In the genomic region with DNA sequence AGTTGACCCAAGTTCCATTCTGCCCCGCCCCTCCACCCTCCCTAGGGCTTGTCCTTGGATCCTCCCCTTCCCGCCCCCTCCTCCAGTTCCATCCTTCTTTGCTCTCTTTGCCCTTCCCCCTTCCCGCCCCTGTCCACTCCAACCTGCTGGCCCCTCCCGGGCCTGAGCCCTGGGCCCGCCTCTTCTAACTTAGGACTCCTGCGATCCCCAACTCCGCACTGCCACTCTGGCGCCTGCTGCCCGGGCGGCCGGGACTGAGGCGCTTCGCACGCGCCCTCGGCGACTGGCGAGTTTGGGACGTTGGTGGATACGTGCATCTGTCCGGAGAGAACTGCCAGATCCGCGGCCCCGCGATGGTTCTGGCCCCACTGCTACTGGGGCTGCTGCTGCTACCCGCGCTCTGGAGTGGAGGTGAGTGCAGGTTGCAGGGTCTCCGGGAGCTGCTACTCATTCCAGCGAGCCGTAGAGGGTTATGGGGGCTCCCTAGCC, we compare ENCODE assay signal across 8 mouse cellular contexts. TPM values are rescaled to one million over a fixed set of nuclear protein-coding genes. Genes with fewer than 3 reads are reported as not detected.
DNase-seq lines count a peak whose midpoint lies in the region; ATAC-seq and TF ChIP-seq lines count a peak whose summit lies in the region.

Gene Mertk, plus strand, starts transcription at position 264 of the 489 bp plus-strand sequence.

- no peaks in the 10 kb centered on the region for H3K36me3 ChIP-seq in hindbrain, embryonic 15.5 days
- H3K36me3 ChIP-seq in lung, postnatal 0 days (ENCODE audit: insufficient read depth, low read length): no peaks in the 10 kb centered on the region

- H3K27me3 ChIP-seq in hindbrain, embryonic 15.5 days: peaks cover 19% of the 10 kb centered on the region
- H3K27me3 ChIP-seq in lung, postnatal 0 days (replicated peaks; ENCODE audit: insufficient read depth, low read length): no peaks in the 10 kb centered on the region

- peaks cover 19% of the 10 kb centered on the region for H3K4me1 ChIP-seq in hindbrain, embryonic 15.5 days (replicated peaks)
- no peaks in the 10 kb centered on the region for H3K4me1 ChIP-seq in lung, postnatal 0 days (ENCODE audit: insufficient read depth, low read depth, low read length)

- peak within 1 kb of the TSS; percentile 71 for H3K4me2 ChIP-seq in hindbrain, embryonic 15.5 days
- H3K4me2 ChIP-seq in lung, postnatal 0 days (replicated peaks; ENCODE audit: low read depth, low read length): peak within 1 kb of the TSS; percentile 66

- peak within 1 kb of the TSS; percentile 70; the same call in 1 of the 2 replicates for H3K27ac ChIP-seq in hindbrain, embryonic 15.5 days (replicated peaks)
- H3K27ac ChIP-seq in lung, postnatal 0 days (ENCODE audit: low read length): peak within 1 kb of the TSS; percentile 88

- peak within 1 kb of the TSS; percentile 47 for H3K9ac ChIP-seq in hindbrain, embryonic 15.5 days
- H3K9ac ChIP-seq in lung, postnatal 0 days (replicated peaks; ENCODE audit: low read depth): peak within 1 kb of the TSS; percentile 82

- peak within 1 kb of the TSS; percentile 42 for H3K4me3 ChIP-seq in hindbrain, embryonic 15.5 days
- H3K4me3 ChIP-seq in lung, postnatal 0 days (ENCODE audit: low read depth, low read length): peak within 1 kb of the TSS; percentile 75

- peak; percentile 59 to 78 for DNase-seq in adrenal gland, adult 18-20 months (ENCODE audit: low spot score in 2 of 2)
- DNase-seq in cerebellum, postnatal 36 days: peak; percentile 37 to 39
- DNase-seq in gastrocnemius, adult 18-20 months (ENCODE audit: low spot score): peak; percentile 86
- peak; percentile 41 to 60 for DNase-seq in layer of hippocampus, postnatal 25 days (ENCODE audit: extremely low spot score in 1 of 2, low spot score in 1 of 2)
- peak; percentile 98 for DNase-seq in lung, postnatal 0 days (ENCODE audit: low spot score)
- peak; percentile 86 for DNase-seq in retina, postnatal 1 day

- TF ChIP-seq EP300 in lung, postnatal 0 days (IDR thresholded peaks at IDR 0.05): 0 out of 2 replicates have a peak, but pooled peaks have one; percentile 32

- no peak; the same call in none of the 2 replicates for ATAC-seq in hindbrain, embryonic 15.5 days (ENCODE audit: low FRiP score, low read depth)
- ATAC-seq in lung, postnatal 0 days: peak; percentile 94
- ATAC-seq in activated CD4-positive, CD25-positive, alpha-beta regulatory T cell, adult 4 months: no peak

- no peak for TF ChIP-seq CTCF in lung, postnatal 0 days (IDR thresholded peaks at IDR 0.05)

- WGBS in hindbrain, embryonic 15.5 days: under 1% methylated on average over 30 of the region's 30 CpGs
- WGBS in lung, postnatal 0 days: 1% methylated on average over 29 of the region's 30 CpGs

- H3K9me3 ChIP-seq in hindbrain, embryonic 15.5 days: no peaks in the 10 kb centered on the region
- no peaks in the 10 kb centered on the region for H3K9me3 ChIP-seq in lung, postnatal 0 days (ENCODE audit: low read length)

RNA-seq across cellular contexts. Expression of gene Mertk, which starts in this region (rescaled TPM):
- 10 to 100 TPM; 12.8 to 17.5 TPM for total RNA-seq in adrenal gland, adult 18-20 months (2021)
- total RNA-seq in gastrocnemius, adult 18-20 months (2021): 1 to 10 TPM; 2.2 to 2.8 TPM
- 2.1 and 2.5 TPM in 2 replicates for polyA plus RNA-seq in hindbrain, embryonic 15.5 days (2015; fragmentation: Nextera tagmentation; extraction: Ambion mirVana)
- 10 to 100 TPM; 24.1 to 33.5 TPM for total RNA-seq in layer of hippocampus, postnatal 25 days (2021)
- polyA plus RNA-seq in lung, postnatal 0 days (2015; fragmentation: Nextera tagmentation; extraction: Ambion mirVana): 8.3 and 10.4 TPM in 2 replicates
- polyA plus RNA-seq in activated CD4-positive, CD25-positive, alpha-beta regulatory T cell, adult 4 months (2017; shearing (Covaris generic)): not detected

Comparison
In these comparisons a context has a peak if more than half of its experiments do, and no peak if none do; other contexts are left out.
1. DNase-seq: peak in every context shown above with its lines; median percentile 98 in lung, postnatal 0 days; 86 in gastrocnemius, adult 18-20 months; 86 in retina, postnatal 1 day; 68 in adrenal gland, adult 18-20 months; 50 in layer of hippocampus, postnatal 25 days; 38 in cerebellum, postnatal 36 days.